Mouse (Mus musculus) heart, postnatal 10 days (tissue): ENCODE data around the gene Zscan10. TPM values are rescaled to one million over a fixed set of nuclear protein-coding genes. Genes with fewer than 3 reads are reported as not detected.

ENCODE experiments used
- DNase-seq, 2 experiments: peaks; one replicate each; pipeline ENCODE4 v3.0.0; 2021
- intact Hi-C: fragments of 180-260 bp; cut with DNase I; formaldehyde crosslinking; loops from one replicate; pipeline ENCODE4 v1.15.1; 2025
- total RNA-seq, 2 experiments: library from RNA; stranded (reverse); gene quantifications; 2 replicates each; pipeline ENCODE4 v1.2.3; 2021

Zscan10 gene
- total RNA-seq, result not detected

DNA sequence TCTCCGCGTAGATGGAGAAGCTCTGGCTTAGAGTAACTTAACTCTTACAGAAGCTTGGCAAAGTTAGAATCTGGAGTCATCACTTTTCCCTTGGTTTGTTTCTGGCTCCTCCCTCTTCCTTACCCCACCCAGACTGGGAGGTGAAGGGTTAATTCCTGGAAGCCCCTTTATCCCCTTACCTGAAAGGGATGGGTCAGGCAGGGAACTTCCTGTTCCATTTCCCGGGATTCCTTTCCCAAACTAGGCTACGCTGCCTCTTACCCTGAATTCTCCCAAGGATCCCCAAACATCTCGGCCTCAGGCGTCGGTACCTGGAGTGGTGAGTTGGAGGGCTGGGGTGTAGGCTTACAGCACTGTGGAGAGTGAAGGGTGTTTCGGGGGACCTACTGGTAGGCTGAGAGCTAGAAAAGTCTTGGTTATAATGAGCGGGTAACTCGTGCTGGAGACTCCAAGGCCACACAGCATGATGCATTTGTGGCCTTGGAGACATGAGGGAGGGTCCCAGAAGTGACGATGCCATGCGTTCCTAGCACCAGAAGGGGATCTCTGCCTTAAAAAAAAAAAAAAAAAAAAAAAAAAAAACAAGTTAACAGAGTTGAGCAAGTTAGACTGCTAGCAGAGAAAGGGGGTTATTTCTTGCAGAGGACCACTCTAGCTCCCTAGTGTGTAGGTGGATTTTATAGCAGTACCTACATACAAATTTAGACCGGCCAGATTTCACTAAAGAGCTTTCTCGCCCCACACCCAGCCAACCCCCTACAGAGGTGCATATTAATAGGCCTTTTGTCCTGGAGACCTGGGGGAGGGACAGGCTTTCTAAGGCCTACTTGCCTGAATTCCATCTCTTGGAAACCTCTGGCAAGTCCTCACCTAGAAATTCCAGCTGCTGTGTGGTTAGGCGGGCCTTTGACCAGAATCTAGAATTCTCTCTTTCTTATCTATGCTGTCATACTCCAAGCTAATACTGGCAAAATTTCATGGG lies at the start of gene Zscan10:
Gene Zscan10 (plus strand): TSS at position 216 of the 982 bp plus-strand sequence.
- intact Hi-C loops, result no loop called here

GRCm38 (mm10) chr17:23550856-23551255 lies 49.8 kb upstream of the Zscan10 start:
- peak in 1 of 2 experiments; percentile 24 for DNase-seq
- intact Hi-C loops, result no loop called here

More for the DNA sequence above, at the start of gene Zscan10:
- no peak for DNase-seq

GRCm38 (mm10) chr17:23551416-23551815 lies 49.2 kb upstream of the Zscan10 start:
- no peak for DNase-seq
- intact Hi-C loops, result no loop called here

- intact Hi-C loops, result no loop called here
- no peak for DNase-seq
These were observed 48.7 kb upstream of the Zscan10 start for GRCm38 (mm10) chr17:23551963-23552362.

GRCm38 (mm10) chr17:23552896-23553633 lies 47.6 kb upstream of the Zscan10 start:
- DNase-seq, result no peak
- intact Hi-C loops, result no loop called here

DNA sequence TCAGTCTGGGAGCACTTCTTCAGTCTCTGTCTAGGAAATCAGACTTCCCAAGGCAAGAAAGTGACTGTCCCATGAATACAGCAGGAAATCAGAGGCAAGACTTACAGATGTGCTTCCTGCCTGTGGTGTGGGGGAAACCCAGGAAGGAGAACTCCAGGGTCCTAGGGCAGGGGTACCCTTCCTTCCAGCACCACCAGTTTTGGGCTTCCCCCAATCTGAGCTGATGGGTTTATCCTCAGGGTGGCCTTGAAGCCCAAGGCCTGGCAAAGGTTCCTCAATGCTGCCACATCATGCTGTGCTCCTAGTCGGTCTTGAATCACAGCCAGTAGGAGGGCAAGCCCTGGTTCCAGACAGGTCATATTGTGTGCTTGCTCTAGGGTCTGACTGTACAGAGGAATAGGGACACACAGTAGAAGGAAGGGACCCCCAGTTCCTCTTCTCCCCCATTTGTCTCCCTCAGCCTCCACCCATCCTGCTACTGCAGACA lies 47.0 kb upstream of the Zscan10 start:
- intact Hi-C loops, result no loop called here
- no peak for DNase-seq

DNA sequence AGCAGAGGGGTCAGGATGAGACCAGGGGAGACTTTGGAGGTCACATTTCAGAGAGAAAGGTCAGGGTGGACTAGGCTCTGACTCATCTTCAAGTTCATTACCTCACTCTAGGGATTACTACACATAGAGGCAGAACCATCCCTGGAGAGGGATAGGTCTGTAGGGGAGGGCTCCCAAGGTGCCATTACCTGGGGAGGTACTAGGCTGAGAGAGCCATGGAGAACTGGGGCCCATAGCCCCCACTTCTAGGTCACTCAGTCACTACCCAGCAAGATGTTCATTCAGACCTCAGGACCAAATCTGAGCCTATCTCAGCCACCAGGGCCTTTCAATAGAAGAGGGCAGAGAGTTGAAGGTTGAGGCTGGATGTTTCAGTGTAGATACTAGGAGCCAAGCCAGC lies 46.3 kb upstream of the Zscan10 start:
- DNase-seq, result no peak
- intact Hi-C loops, result no loop called here

GRCm38 (mm10) chr17:23555243-23555916 lies 45.3 kb upstream of the Zscan10 start:
- intact Hi-C loops, result no loop called here
- DNase-seq, result no peak

DNA sequence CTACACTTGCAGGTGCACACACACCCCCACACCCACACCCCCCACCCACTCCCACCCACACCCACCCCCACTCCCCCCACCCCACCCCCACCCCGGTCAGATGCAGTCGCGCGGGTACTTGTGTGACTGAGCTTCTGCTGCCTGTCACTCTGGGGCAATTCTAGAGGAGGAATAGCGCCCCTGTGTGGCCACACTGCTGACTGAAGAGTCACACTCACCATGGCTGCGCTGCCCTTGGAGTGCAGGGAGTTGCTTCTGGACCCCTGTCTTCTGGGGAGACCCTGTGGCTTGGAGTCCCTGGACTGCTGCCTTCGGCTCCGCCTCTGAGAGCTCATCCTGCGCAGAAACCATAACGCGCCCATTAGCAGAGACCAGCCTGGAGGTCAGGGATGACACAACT lies 40.9 kb upstream of the Zscan10 start:
- intact Hi-C loops, result no loop called here
- peak in 1 of 2 experiments; percentile 54 for DNase-seq

GRCm38 (mm10) chr17:23563595-23564367 lies 36.9 kb upstream of the Zscan10 start, which contains the start of gene Zfp213:
Gene Zfp213 (minus strand): TSS chr17:23564238.
- intact Hi-C loops, result no loop called here
- peak; percentile 96 for DNase-seq

DNA sequence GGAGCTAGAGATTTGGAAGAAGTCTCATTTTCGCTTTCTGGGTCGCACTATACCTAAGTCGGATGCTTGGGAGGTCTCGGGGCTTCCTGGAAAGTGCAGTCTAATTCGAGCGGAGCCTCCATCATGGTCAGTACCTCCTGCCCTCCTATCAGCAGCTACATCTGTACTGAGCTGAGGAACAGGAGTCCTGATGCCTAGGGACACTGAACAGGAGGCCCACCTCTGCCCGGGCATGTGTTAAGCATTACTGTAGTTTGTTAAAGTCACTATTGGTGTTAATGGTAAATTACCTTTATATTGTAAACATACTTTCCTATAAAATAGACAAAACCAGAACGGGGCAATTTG lies 36.3 kb upstream of the Zscan10 start:
- intact Hi-C loops, result no loop called here
- no peak for DNase-seq

DNA sequence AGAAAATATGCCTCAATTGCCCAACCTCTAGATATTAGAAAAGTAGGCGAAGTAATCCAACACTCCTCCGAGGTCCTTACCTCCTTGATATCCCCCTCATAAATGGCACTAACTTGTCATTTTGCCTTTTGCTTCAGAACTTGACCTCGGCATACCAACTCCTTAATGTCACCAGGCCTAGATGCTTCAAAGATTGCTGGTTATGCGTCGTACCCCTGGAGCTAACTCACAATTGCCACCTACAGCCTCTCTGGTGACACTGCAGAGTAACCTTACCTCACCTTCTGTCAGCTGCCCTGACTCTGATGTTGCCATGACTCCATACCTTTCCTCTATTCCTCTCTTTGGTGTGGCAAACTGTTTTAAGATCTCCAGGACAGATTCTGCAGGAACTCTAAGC lies 33.9 kb upstream of the Zscan10 start:
- intact Hi-C loops, result no loop called here
- DNase-seq, result no peak

DNA sequence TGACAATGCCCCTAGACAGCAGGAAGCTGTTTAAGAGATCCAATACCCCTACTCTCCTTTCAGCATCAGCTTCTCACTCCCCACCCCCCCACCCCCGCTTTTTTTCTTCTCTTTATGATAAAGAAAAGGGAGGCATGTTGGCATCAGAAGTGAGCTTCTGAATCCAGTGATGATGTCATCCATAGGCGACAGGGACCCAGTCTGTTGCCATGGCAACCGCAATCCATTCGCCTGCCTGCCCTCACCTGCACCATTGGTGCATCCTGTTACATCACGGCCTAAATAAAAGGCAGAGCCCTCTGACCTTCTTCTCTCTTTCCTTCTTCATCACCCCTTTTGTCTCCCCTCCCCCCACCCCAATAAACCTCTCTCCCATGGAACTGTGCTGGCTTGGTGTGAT lies 32.3 kb upstream of the Zscan10 start:
- no peak for DNase-seq
- intact Hi-C loops, result no loop called here

DNA sequence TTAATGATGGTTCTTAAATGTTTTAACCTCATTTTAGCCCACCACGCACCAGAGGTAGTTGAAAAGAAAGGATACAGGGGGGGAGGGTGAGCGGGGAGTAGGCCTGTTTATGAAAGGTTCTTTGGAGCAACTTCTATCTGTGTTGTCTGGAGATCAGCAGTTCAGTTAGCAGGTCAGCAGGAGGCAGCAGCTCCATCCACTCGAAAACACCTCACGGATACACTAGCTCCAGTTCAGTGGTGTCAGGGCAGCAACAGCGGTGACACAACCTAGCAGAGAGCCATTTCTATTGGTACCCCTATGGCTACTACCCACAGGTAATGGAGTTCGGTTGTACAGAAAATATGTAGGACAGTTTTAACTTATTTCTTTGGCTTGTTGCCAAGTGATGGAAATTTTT lies 30.6 kb upstream of the Zscan10 start:
- intact Hi-C loops, result loop anchor here (2.0 kb wide), 2 partner anchors 33 to 137 kb away; no protein-coding TSS in a partner anchor
- DNase-seq, result peak; percentile 60 to 68

DNA sequence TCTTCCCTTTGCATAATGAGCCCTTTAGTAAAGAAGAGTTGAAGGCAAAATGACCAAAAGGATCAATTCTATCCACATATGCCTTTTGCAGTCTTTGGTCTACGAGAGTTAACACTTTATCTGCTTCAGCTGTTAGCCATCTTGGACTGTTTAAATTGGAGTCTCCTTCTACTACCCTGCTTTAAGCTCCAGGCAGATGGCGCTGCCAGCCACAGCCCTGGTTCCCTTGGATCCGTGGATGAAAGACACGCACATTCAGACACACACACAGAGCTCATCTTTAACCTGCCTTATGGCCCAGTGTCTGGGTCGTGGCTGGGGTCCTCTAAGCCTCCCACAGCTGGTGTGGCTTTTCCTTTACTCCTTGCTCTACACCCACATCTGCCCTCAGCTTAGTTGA lies 29.6 kb upstream of the Zscan10 start:
- no peak for DNase-seq
- intact Hi-C loops, result loop anchor here (2.0 kb wide), 2 partner anchors 32 to 136 kb away; no protein-coding TSS in a partner anchor

GRCm38 (mm10) chr17:23572059-23572458 lies 28.6 kb upstream of the Zscan10 start:
- intact Hi-C loops, result no loop called here
- DNase-seq, result no peak

DNA sequence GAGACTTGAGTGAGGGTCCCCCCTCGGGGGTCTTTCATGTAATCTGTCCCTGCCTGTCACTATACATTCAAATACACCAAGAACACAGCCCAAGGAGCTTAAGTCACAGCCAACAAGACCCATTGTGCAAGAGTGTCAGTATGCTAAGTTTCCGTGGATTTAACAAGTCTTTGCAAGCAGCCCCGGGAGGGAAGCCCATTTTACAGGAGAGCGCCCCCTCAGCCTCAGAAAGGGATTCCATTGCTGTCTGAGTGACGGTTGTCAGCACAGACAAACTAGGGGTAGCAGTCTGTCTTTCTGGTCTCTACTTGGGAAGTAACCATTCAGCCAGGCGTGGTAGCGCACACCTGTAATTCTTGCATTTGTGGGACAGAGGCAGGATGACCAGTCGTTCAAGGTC lies 26.5 kb upstream of the Zscan10 start:
- intact Hi-C loops, result no loop called here
- DNase-seq, result no peak

DNA sequence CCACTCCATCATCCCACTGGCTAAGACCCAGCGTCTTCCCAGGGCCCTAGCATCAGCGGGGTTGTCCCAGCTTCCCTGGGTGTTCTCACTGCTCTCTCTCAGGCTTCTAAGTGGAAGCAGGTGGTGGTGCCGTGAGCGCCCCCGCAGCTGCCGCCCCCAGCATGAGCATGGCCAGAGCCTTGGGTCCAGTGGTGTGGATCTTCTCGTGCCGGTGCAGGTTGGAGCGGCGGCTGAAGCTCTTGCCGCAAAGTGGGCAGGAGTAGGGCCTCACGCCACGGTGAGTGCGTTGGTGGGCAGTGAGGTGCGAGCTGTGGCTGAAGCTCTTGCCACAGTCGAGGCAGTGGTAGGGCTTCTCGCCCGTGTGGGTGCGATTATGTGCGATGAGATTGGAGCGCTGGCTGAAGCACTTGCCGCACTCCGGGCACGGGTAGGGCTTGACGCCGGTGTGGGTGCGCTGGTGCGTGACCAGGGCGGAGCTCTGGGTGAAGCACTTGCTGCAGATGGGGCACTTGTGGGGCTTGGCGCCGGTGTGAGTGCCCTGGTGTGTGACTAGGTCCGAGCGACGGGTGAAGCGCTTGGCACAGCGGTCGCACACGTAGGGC lies 24.6 kb upstream of the Zscan10 start:
- intact Hi-C loops, result no loop called here
- no peak for DNase-seq

GRCm38 (mm10) chr17:23584786-23585185 lies 15.9 kb upstream of the Zscan10 start:
- no peak for DNase-seq

More at GRCm38 (mm10) chr17:23584786-23585185, 15.9 kb upstream of the Zscan10 start:
- intact Hi-C loops, result no loop called here
